Mouse (Mus musculus) induced T-regulatory cell, adult 2 months (primary cell): ENCODE measurements around the gene Tnnt2.
A peak's percentile ranks its signal among the peaks of the same experiment; 100 is the strongest.

Experiments
- DNase-seq: peaks from one replicate; pipeline ENCODE4 v3.0.0-alpha.2; 2012; ENCODE audit warnings: low read depth

Tnnt2 gene

GRCm38 (mm10) chr1:135835716-135836483 is at the start of gene Tnnt2:
Gene Tnnt2, plus strand, starts transcription at chr1:135836354.
- DNase-seq, result no peak

- DNase-seq, result peak; percentile 89
These were observed 48.4 kb upstream of the Tnnt2 start for GRCm38 (mm10) chr1:135787799-135788198.

GRCm38 (mm10) chr1:135788708-135789107 is 47.4 kb upstream of the Tnnt2 start:
- peak; percentile 67 for DNase-seq

DNA sequence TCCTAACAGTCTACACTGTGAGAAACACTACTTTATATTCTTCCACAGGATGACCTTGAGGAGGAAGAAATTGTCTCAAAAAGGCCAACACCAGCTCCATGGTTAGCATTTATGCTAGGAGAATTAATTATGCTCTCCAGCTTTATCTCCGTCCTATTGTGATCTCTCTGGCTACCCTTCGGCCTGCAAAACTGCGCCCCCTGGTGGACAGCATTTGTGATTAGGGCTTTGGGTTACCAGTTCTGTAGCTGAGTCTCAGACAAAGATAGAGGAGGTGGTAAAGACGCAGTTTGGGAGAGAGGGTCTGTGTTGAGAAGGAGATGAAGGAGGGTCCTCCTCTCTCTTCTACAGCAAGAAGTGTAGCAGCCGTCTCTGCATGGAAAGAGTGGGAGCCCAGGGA is 46.3 kb upstream of the Tnnt2 start:
- DNase-seq, result peak; percentile 89

GRCm38 (mm10) chr1:135792143-135792939 is 43.8 kb upstream of the Tnnt2 start:
- no peak for DNase-seq

- peak; percentile 63 for DNase-seq
These were observed 42.6 kb upstream of the Tnnt2 start for GRCm38 (mm10) chr1:135793370-135794215.

GRCm38 (mm10) chr1:135794216-135795134 is 41.7 kb upstream of the Tnnt2 start:
- no peak for DNase-seq

DNA sequence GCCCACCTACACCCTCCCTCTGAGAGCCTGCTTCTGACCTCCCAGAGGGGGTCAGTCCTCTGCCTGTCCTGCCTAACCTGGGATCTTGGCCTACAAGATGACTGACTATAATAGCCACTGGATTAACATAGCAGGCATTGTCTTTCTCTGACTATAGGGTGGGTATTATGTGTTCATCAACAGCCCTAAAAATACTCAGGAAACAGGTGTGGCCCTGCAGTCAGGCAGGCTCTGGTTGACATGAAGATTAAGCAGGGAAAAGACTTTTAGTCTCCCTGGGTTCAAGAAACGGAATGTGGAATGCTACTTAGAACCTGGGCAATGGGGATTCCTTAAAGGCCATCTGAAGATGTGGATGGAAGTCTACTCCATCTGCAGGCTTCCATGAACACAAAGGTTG is 37.7 kb upstream of the Tnnt2 start:
- no peak for DNase-seq

- no peak for DNase-seq
These were observed 37.0 kb upstream of the Tnnt2 start for GRCm38 (mm10) chr1:135799109-135799627.

DNA sequence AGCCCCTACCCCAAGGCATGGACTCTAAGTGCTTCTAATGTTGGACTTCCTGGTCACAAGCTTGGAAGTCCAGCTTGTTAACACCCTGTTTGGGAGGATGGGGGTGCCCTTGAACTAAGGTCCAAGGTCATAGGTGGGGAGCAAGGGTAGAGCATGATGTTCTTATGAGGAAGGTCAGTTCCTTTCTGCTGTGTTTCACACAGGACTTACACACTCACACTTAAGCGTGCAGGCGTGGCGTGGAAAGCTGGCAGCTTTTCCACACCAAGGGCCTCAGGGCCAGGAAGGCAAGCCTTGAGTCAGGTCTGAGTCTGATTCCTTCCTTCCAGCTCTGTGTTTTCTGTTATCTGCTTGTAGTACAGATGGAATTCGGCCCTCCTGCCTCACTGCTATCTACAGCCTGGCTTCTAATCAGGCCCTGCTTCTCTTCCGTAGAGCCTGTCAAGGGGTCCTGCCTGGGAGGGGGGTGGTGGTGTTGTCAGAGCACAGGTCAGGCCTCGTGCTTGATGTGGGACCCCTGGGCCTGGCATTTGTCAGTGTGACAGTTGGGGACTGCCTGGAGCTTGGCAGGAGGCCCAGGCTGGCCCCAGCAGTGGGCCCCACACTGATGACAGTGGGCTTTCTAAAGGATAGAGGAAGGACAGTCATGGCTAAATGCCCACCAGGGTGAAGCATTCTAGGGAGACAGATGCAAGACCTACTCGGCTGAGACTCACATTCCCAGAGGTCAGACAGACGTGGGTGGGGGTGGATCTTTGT is 35.8 kb upstream of the Tnnt2 start:
- DNase-seq, result no peak

- DNase-seq, result peak; percentile 62
These were observed 28.6 kb upstream of the Tnnt2 start for GRCm38 (mm10) chr1:135807546-135807945.

- DNase-seq, result no peak
These were observed 26.0 kb upstream of the Tnnt2 start for GRCm38 (mm10) chr1:135810180-135810579.

GRCm38 (mm10) chr1:135811016-135811646 is 25.0 kb upstream of the Tnnt2 start:
- peak; percentile 85 for DNase-seq

- DNase-seq, result no peak
These were observed 23.9 kb upstream of the Tnnt2 start for GRCm38 (mm10) chr1:135812205-135812604.

- no peak for DNase-seq
These were observed 23.5 kb upstream of the Tnnt2 start for GRCm38 (mm10) chr1:135812618-135813017.

- no peak for DNase-seq
These were observed 23.1 kb upstream of the Tnnt2 start for GRCm38 (mm10) chr1:135813071-135813470.

DNA sequence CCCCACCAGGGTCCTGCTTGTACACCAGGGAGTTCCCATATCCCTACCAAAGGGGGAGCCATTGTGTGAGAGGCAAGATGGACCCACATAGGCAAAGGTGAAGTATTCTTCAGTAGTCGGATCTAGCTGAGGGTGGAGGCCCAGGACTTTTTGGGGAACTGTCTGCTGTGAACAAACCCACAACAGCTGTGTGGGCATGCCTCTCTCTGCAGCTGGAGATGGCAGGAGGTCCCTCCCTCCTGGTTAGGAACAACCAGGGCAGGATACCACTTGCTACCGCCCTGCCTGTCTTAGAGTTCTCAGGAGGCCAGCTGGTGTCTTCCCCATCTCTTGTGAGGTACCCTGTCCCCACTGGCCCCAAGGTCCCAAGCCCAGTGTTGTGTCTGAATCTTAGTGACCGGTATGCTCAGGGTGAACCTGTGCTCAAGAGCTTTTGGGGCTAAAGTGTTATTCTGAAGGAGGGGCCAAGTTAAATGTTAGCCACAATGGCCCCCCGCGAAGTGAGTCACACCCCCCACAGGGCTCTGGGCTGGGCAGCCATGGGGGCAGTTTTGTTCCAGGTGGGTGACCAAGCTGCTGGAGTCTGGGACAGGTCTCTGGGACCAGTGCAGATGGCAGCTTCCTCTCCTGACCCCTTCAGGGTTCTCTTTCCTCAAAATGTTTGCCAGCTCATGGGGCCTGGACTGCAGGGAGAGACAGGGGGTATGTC is 22.3 kb upstream of the Tnnt2 start:
- no peak for DNase-seq

DNA sequence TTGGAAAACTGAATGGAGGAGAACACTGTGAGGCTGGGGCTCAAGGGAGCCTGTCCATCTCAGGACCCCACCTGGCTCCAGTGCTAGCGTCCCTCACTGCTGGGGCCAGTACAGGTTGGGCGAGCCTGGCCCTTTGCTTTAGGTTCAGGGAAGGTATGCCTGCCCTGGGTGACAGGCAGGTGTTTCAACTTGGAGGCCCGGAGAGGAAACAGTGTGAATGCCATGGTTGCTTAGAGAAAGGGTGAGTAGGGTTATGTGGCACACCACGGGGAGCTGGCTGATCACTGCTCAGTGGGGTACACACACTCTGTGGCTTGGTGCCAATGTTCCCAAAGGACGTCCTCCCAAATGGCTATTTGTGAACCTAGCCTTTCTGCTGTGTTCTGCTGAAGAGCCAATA is 21.6 kb upstream of the Tnnt2 start:
- no peak for DNase-seq

GRCm38 (mm10) chr1:135817595-135817994 is 18.6 kb upstream of the Tnnt2 start:
- peak; percentile 54 for DNase-seq
